Mouse (Mus musculus) right cerebral cortex, adult 18-20 months (tissue): ENCODE measurements around the gene Vav1.
"Not testable (repeated sequence)": the region's sequence is repeated elsewhere in the genome, so short reads cannot be mapped to it uniquely, and the experiment has no call there.

Source experiments
- DNase-seq: peaks from one replicate; pipeline ENCODE4 v3.0.0; 2022; ENCODE audit warnings: mixed read lengths

Gene Vav1

GRCm38 (mm10) chr17:57255354-57255753 is 23.5 kb upstream of the Vav1 start:
- DNase-seq, result no peak

- DNase-seq, result no peak
These were observed 21.9 kb upstream of the Vav1 start for GRCm38 (mm10) chr17:57256921-57257485.

GRCm38 (mm10) chr17:57258191-57258590 is 20.7 kb upstream of the Vav1 start:
- no peak for DNase-seq

GRCm38 (mm10) chr17:57259742-57260141 is 19.2 kb upstream of the Vav1 start:
- no peak for DNase-seq

- no peak for DNase-seq
These were observed 18.5 kb upstream of the Vav1 start for GRCm38 (mm10) chr17:57260351-57260750.

GRCm38 (mm10) chr17:57261286-57261685 is 17.6 kb upstream of the Vav1 start:
- no peak for DNase-seq

- no peak for DNase-seq
These were observed 17.1 kb upstream of the Vav1 start for GRCm38 (mm10) chr17:57261796-57262195.

- DNase-seq, result no peak
These were observed 15.9 kb upstream of the Vav1 start for GRCm38 (mm10) chr17:57262901-57263550.

- no peak for DNase-seq
These were observed 14.7 kb upstream of the Vav1 start for GRCm38 (mm10) chr17:57264164-57264563.

- peak; percentile 66 for DNase-seq
These were observed 13.6 kb upstream of the Vav1 start for GRCm38 (mm10) chr17:57264972-57265945.

GRCm38 (mm10) chr17:57267556-57268126 is 11.3 kb upstream of the Vav1 start:
- no peak for DNase-seq

- DNase-seq, result no peak
These were observed 7.6 kb upstream of the Vav1 start for GRCm38 (mm10) chr17:57271301-57271700.

- no peak for DNase-seq
These were observed 5.1 kb upstream of the Vav1 start for GRCm38 (mm10) chr17:57273846-57274245.

GRCm38 (mm10) chr17:57274686-57275085 is 4.2 kb upstream of the Vav1 start:
- DNase-seq, result no peak

- peak; percentile 68 for DNase-seq
These were observed 3.5 kb upstream of the Vav1 start for GRCm38 (mm10) chr17:57275111-57275996.

- DNase-seq, result no peak
These were observed 2.9 kb upstream of the Vav1 start for GRCm38 (mm10) chr17:57275997-57276351.

GRCm38 (mm10) chr17:57276634-57277121 is 2.2 kb upstream of the Vav1 start:
- peak; percentile 80 for DNase-seq

- not testable (repeated sequence) for DNase-seq
These were observed 1.2 kb upstream of the Vav1 start for GRCm38 (mm10) chr17:57277598-57278261.

- no peak for DNase-seq
These were observed 363 bp upstream of the Vav1 start for GRCm38 (mm10) chr17:57278537-57278936.

GRCm38 (mm10) chr17:57279591-57280224 is 808 bp downstream of the Vav1 start:
- DNase-seq, result no peak

- DNase-seq, result no peak
These were observed 1.5 kb downstream of the Vav1 start for GRCm38 (mm10) chr17:57280411-57280810.
